Mouse (Mus musculus) ES-Bruce4 (cell line): ENCODE measurements around the gene Mefv. TPM values are rescaled to one million over a fixed set of nuclear protein-coding genes. Genes with fewer than 3 reads are reported as not detected.
A peak's percentile ranks its signal among the peaks of the same experiment; 100 is the strongest.

ENCODE experiments used
- H3K27ac ChIP-seq: 2 replicates; pipeline ENCODE4 v1.5.1; 2012; ENCODE audit warnings: low read length, inconsistent platforms; ENCODE audit not compliant: insufficient read depth
- H3K27me3 ChIP-seq: 2 replicates; pipeline ENCODE4 v1.6.1; 2012; ENCODE audit warnings: mild to moderate bottlenecking, low read length, inconsistent platforms; ENCODE audit not compliant: control insufficient read depth, poor library complexity, insufficient read depth, severe bottlenecking
- H3K36me3 ChIP-seq: 2 replicates; pipeline ENCODE4 v1.6.1; 2012; ENCODE audit warnings: inconsistent platforms, mild to moderate bottlenecking, low read length, moderate library complexity; ENCODE audit not compliant: control insufficient read depth, poor library complexity, insufficient read depth, severe bottlenecking
- H3K4me1 ChIP-seq: one replicate; pipeline ENCODE4 v1.8.1; 2011; ENCODE audit warnings: low read length; ENCODE audit not compliant: control insufficient read depth, insufficient read depth
- H3K4me3 ChIP-seq: 2 replicates; pipeline ENCODE4 v1.5.1; 2011; ENCODE audit warnings: low read depth, mild to moderate bottlenecking, low read length
- H3K9ac ChIP-seq: 2 replicates; pipeline ENCODE4 v1.6.1; 2012; ENCODE audit warnings: low read depth, mild to moderate bottlenecking, inconsistent platforms; ENCODE audit not compliant: poor library complexity, severe bottlenecking
- H3K9me3 ChIP-seq: replicated peaks from 2 replicates; pipeline ENCODE4 v1.6.1; 2012; ENCODE audit warnings: mild to moderate bottlenecking, low read length, inconsistent platforms; ENCODE audit not compliant: control insufficient read depth, poor library complexity, insufficient read depth, severe bottlenecking
- CTCF ChIP-seq: IDR thresholded peaks from one replicate; pipeline ENCODE4 v1.8.1; 2011; ENCODE audit warnings: low read depth, low read length
- EP300 ChIP-seq: IDR thresholded peaks from 2 replicates; pipeline ENCODE4 v1.6.1; 2011; ENCODE audit warnings: low read depth, low read length; ENCODE audit not compliant: insufficient read depth
- POLR2A ChIP-seq: IDR thresholded peaks from one replicate; pipeline ENCODE4 v1.8.1; 2011; ENCODE audit warnings: low read length; ENCODE audit not compliant: insufficient read depth
- polyA plus RNA-seq: library from polyadenylated mRNA; stranded (reverse); fragments of >200 nt; gene quantifications from 2 replicates; pipeline ENCODE4 v1.2.4, GENCODE M21; 2011; ENCODE audit warnings: low read depth; ENCODE audit not compliant: missing spikeins, insufficient read depth, insufficient read length

Mefv gene
- not detected in 2 replicates for polyA plus RNA-seq

DNA sequence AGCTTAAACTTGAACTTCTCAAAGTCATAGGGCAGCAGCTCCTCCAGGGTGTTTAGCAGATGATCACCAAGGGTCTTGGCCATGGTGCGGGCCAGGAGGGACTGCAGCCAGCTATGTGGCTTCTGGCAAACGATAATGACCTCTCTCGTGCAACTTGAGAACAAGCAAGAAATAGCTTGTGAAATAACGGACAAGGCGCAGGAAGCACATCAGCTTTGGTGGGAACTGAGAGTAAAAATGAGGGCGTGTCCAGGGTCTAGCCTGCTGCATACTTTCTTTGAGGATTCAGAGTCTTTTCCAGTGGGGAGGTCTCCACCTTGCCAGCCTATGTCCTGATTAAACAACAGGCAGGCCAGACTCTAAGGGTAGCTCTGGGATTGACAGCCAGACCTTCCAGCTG, at the start of gene Mefv:
Gene Mefv (minus strand): TSS at position 118 of the 400 bp plus-strand sequence.
- no peaks in the 10 kb centered on the region for H3K36me3 ChIP-seq
- no peaks in the 10 kb centered on the region for H3K9me3 ChIP-seq
- no peaks in the 10 kb centered on the region for H3K27me3 ChIP-seq
- no peak within 1 kb of the TSS for H3K4me3 ChIP-seq
- no peak within 1 kb of the TSS for H3K9ac ChIP-seq
- no peaks in the 10 kb centered on the region for H3K4me1 ChIP-seq
- no peak within 1 kb of the TSS for H3K27ac ChIP-seq
- TF ChIP-seq EP300 (no peak), CTCF (no peak), POLR2A (no peak)

DNA sequence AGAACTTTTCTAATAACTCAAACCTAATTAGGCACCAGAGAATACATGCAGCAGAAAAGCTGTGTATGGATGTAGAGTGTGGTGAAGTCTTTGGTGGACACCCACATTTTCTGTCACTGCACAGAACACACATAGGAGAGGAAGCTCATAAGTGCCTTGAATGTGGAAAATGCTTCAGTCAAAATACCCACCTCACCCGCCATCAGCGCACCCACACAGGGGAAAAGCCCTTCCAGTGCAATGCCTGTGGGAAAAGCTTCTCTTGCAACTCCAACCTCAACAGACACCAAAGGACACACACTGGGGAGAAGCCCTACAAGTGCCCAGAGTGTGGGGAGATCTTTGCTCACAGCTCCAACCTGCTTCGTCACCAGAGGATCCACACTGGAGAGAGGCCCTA, 31.1 kb upstream of the Mefv start:
- H3K4me3 ChIP-seq: no peak overlapping the region
- H3K27ac ChIP-seq: no peak overlapping the region
- H3K4me1 ChIP-seq: no peaks in the 10 kb centered on the region
- peaks cover 12% of the 10 kb centered on the region for H3K9me3 ChIP-seq
- no peaks in the 10 kb centered on the region for H3K27me3 ChIP-seq
- no peak overlapping the region for H3K9ac ChIP-seq
- H3K36me3 ChIP-seq: peaks cover 51% of the 10 kb centered on the region
- TF ChIP-seq EP300: no peak
- TF ChIP-seq POLR2A: no peak
- TF ChIP-seq CTCF: no peak

DNA sequence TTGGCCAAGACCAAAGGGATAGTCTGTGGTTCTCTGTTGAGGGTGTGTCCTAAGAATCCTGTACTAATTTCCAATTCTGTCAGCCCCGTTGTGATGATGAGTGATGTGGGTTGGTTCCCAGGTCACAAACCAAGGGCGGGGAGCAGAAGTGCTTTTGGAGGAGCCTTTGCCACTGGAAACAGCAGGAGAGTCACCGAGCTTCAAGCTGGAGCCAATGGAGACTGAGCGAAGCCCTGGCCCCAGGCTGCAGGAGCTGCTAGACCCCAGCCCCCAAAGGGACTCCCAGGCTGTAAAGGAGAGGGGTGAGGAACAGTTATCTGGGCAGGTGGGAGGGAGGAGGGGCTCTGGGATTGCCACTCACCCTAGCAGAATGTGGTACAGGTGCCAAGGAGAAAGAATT, 27.8 kb upstream of the Mefv start:
- no peak for TF ChIP-seq CTCF
- no peak for TF ChIP-seq POLR2A
- no peak for TF ChIP-seq EP300
- Histone ChIP-seq H3K9ac (peak overlapping the region; percentile 88; the same call in 1 of the 2 replicates), H3K36me3 (peaks cover 36% of the 10 kb centered on the region), H3K4me1 (no peaks in the 10 kb centered on the region), H3K9me3 (peaks cover 12% of the 10 kb centered on the region), H3K4me3 (0 out of 2 replicates have a peak overlapping the region, but pooled peaks have one; percentile 9), H3K27ac (no peak overlapping the region), H3K27me3 (no peaks in the 10 kb centered on the region)

DNA sequence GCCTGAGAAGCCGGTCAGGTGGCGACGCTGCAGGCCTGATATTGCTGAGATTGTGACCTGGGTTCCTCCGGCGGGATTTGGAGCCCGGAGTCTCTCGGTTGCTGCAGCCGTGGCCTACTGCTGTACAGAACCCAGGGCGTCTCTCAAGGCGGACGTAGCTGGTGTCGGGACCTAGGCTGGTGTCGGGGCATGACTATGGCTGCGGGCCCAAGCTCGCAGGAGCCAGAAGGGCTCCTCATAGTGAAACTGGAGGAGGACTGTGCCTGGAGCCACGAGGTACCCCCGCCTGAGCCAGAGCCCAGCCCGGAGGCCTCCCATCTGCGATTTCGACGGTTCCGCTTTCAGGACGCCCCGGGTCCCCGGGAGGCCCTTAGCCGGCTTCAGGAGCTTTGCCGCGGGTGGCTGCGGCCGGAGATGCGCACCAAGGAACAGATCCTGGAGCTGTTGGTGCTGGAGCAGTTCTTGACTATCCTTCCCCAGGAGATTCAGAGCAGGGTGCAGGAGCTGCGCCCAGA, 26.3 kb upstream of the Mefv start:
- H3K9me3 ChIP-seq: peaks cover 6% of the 10 kb centered on the region; the same call in 1 of the 2 replicates
- peaks cover 24% of the 10 kb centered on the region for H3K36me3 ChIP-seq
- H3K4me1 ChIP-seq: no peaks in the 10 kb centered on the region
- peak overlapping the region; percentile 77 for H3K4me3 ChIP-seq
- H3K27ac ChIP-seq: no peak overlapping the region
- peak overlapping the region; percentile 88 for H3K9ac ChIP-seq
- TF ChIP-seq CTCF (no peak), EP300 (no peak), POLR2A (no peak)
- H3K27me3 ChIP-seq: no peaks in the 10 kb centered on the region

DNA sequence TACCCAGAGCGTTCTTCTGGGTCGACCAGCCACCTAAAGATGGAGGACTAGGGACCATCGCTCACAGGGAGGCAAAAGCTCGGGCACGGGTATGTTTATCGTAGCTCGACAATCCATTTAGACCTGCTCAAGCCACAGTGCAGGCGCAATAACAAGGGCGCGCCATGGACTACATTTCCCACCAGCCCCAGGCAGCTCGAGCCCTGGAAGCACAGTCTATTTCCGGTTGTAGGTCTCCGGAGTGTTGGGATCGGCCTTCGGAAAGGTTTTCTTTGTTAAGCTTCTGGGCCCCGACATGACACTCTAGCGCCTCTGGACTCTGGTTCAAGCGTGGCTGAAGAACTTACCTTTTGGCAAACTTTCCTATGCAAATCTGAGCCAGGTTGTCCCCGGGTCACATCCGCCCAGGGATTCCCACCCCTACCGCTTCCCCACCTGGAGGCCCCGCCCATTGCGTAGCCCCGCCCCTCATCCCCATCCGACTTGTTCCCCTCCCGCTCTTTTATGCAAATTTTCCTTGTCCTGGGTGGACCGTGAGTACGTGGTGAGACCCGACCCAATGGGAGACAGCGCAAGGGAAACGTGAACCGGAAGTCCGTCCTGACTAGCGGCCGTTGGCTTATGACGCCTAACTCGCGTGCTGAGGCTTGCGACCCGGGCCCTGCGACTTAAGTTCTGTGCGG, 25.7 kb upstream of the Mefv start, which contains the start of gene Zfp263:
Gene Zfp263 (plus strand): TSS at position 591 of the 683 bp plus-strand sequence.
- H3K4me1 ChIP-seq: no peaks in the 10 kb centered on the region
- no peak for TF ChIP-seq CTCF
- peak; percentile 26 for TF ChIP-seq POLR2A
- TF ChIP-seq EP300: no peak
- no peaks in the 10 kb centered on the region for H3K27me3 ChIP-seq
- 0 out of 2 replicates have a peak, but pooled peaks cover 4% of the 10 kb centered on the region for H3K9me3 ChIP-seq
- peak within 1 kb of the TSS; percentile 85 for H3K4me3 ChIP-seq
- peak within 1 kb of the TSS; percentile 88 for H3K9ac ChIP-seq
- H3K36me3 ChIP-seq: peaks cover 18% of the 10 kb centered on the region
- peak within 1 kb of the TSS; percentile 77 for H3K27ac ChIP-seq

DNA sequence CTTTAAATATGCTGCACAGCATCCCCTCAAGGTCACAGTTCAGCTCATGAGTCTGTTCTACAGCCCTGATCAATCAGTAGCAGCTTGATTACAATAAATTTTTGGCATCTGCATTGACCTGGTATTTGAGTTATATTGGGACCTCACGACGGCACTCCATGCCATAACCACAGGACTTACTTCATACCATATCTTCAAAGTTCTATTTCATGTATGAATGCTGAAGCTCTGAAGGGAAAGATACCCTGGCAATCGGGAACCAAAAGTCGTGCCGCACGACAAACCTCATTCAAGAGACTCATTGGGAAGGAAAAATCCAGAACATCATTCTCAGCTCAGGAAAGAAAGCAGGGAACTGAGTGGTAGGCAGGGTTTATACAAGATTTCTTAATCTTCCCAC, 24.6 kb upstream of the Mefv start:
- peaks cover 9% of the 10 kb centered on the region for H3K36me3 ChIP-seq
- H3K4me1 ChIP-seq: no peaks in the 10 kb centered on the region
- no peak overlapping the region for H3K9ac ChIP-seq
- H3K27me3 ChIP-seq: no peaks in the 10 kb centered on the region
- H3K27ac ChIP-seq: no peak overlapping the region
- H3K4me3 ChIP-seq: no peak overlapping the region
- H3K9me3 ChIP-seq: no peaks in the 10 kb centered on the region
- no peak for TF ChIP-seq POLR2A
- no peak for TF ChIP-seq CTCF
- TF ChIP-seq EP300: no peak
